Mouse (Mus musculus) frontal cortex, postnatal 10 days (tissue): ENCODE data around the gene Ppa1.

Experiments used
- DNase-seq, 2 experiments: peaks; one replicate each; pipeline ENCODE4 v3.0.0; 2022; ENCODE audit warnings: low spot score in 2 of 2, mixed read lengths in 1 of 2

Gene Ppa1

GRCm38 (mm10) chr10:61695703-61696559 is 47.6 kb downstream of the Ppa1 start:
- DNase-seq: peak in 1 of 2 experiments; percentile 37

GRCm38 (mm10) chr10:61696560-61696823 is 48.1 kb downstream of the Ppa1 start:
- no peak for DNase-seq

- DNase-seq: no peak
Observed at GRCm38 (mm10) chr10:61697028-61697427, 48.7 kb downstream of the Ppa1 start.

- DNase-seq: no peak
Observed at GRCm38 (mm10) chr10:61704663-61705062, 56.3 kb downstream of the Ppa1 start.

- DNase-seq: no peak
Observed at GRCm38 (mm10) chr10:61706412-61707375, 58.3 kb downstream of the Ppa1 start.

GRCm38 (mm10) chr10:61713601-61714000 is 65.2 kb downstream of the Ppa1 start:
- no peak for DNase-seq

- DNase-seq: no peak
Observed at GRCm38 (mm10) chr10:61714146-61714545, 65.8 kb downstream of the Ppa1 start.

GRCm38 (mm10) chr10:61714771-61715461 is 66.6 kb downstream of the Ppa1 start, which contains the start of gene Aifm2:
Gene Aifm2 (plus strand): TSS chr10:61715263.
- no peak for DNase-seq

- DNase-seq: no peak
Observed at GRCm38 (mm10) chr10:61715462-61715837, 67.1 kb downstream of the Ppa1 start.

GRCm38 (mm10) chr10:61715996-61716864 is 67.9 kb downstream of the Ppa1 start:
- no peak for DNase-seq

GRCm38 (mm10) chr10:61717406-61718296 is 69.3 kb downstream of the Ppa1 start:
- no peak for DNase-seq

- DNase-seq: no peak
Observed at GRCm38 (mm10) chr10:61720331-61720730, 72.0 kb downstream of the Ppa1 start.

- no peak for DNase-seq
Observed at GRCm38 (mm10) chr10:61722215-61722614, 73.9 kb downstream of the Ppa1 start.

- DNase-seq: no peak
Observed at GRCm38 (mm10) chr10:61723271-61723670, 74.9 kb downstream of the Ppa1 start.
